Mouse (Mus musculus): ENCODE results near the gene Smad6. TPM values are rescaled to one million over a fixed set of nuclear protein-coding genes. Genes with fewer than 3 reads are reported as not detected.

Gene Smad6
- polyA plus RNA-seq, 1 experiment from 2014 or later = 1.6 TPM

DNA sequence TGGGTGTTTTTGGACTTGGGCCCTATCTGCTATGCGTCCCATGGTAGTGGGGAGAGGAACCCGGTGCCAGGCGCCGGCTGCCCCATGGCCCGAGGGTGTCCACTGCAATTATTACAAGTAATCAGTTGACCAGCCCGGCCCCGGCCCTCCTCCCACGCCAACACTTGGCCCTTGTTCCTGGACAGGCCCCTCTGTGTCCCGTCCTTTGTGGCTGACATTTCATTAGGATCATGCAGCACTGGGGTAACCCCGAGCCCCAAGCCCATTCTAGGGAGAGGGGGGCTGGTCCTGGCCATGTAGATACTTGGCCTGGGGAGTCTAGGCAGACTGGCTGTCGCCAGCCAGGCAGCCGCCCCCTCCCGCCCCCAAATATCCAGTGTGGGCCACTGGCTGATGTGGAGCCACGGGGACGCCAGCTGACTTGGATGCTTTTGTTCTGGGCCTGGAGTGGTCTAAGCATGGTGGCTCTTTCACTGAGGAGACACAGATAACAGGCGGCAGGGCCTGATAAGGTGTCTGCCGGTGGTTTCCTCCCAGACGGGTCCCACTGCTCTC is 102.8 kb downstream of the Smad6 start:
- Histone ChIP-seq H3K9ac (ENCODE audit: low read depth, low read length) (no peak overlapping the region), H3K27ac (ENCODE audit: low read depth, low read length) (no peak overlapping the region), H3K4me3 (ENCODE audit: low read length) (no peak overlapping the region), H3K27me3 (replicated peaks; ENCODE audit: control insufficient read depth, insufficient read depth, low read length) (no peaks in the 10 kb centered on the region), H3K4me2 (ENCODE audit: low read length) (no peak overlapping the region), H3K36me3 (ENCODE audit: control insufficient read depth, insufficient read depth, low read length) (no peaks in the 10 kb centered on the region), H3K4me1 (ENCODE audit: control insufficient read depth, insufficient read depth, low read depth, low read length) (no peaks in the 10 kb centered on the region; the same call in 1 of the 2 replicates), H3K9me3 (ENCODE audit: control insufficient read depth, low read length) (no peaks in the 10 kb centered on the region)
- peak; percentile 67; the same call in 1 of the 2 replicates for ATAC-seq
- WGBS = 73% methylated on average over 18 of the region's 18 CpGs

DNA sequence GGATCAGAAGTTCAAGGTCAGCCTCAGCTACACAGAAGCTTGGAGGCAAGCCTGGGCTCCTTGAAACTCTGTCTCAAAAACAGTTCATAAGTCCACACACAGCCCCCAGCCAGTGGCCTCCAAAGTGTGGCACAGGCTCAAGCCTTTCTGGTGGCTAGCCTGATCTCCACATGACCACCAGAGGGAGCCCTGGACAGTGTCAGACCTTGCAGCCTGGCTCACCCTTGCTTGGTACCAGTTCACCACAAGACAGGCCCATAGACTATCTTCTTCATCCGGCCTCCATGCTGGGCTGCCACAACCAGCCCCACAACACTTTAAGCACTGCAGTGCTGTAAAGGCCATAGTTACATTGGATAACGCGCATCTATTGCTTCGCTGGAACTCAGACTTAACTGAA is 103.6 kb downstream of the Smad6 start:
- H3K4me1 ChIP-seq (ENCODE audit: control insufficient read depth, insufficient read depth, low read depth, low read length) = no peaks in the 10 kb centered on the region; the same call in 1 of the 2 replicates
- H3K4me3 ChIP-seq (ENCODE audit: low read length) = no peak overlapping the region
- 64% methylated on average over 4 of the region's 4 CpGs for WGBS
- no peaks in the 10 kb centered on the region for H3K27me3 ChIP-seq (replicated peaks; ENCODE audit: control insufficient read depth, insufficient read depth, low read length)
- peak; percentile 48; the same call in 1 of the 2 replicates for ATAC-seq
- no peak overlapping the region for H3K27ac ChIP-seq (ENCODE audit: low read depth, low read length)
- H3K4me2 ChIP-seq (ENCODE audit: low read length) = no peak overlapping the region
- H3K9ac ChIP-seq (ENCODE audit: low read depth, low read length) = no peak overlapping the region
- H3K36me3 ChIP-seq (ENCODE audit: control insufficient read depth, insufficient read depth, low read length) = no peaks in the 10 kb centered on the region
- H3K9me3 ChIP-seq (ENCODE audit: control insufficient read depth, low read length) = no peaks in the 10 kb centered on the region

DNA sequence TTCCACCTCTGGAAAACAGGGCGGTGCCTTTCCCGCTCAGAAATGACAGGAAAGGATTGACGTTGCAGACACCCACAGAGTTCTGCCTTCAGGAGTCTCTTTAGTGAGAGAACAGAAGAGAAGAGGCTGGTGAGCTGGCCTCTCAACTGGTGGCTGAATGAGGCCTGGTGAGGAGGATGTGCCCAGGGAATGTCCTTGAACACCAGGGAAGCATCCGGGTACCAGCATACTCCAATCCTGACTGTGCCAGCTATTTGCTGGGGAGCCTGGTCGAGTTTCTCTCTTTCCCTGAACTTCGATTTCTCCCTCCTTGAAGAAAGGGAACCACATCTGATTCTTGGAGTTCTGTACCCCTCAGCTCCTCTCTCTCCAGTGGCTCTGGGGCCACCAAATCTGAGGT is 105.4 kb downstream of the Smad6 start:
- Histone ChIP-seq H3K27me3 (replicated peaks; ENCODE audit: control insufficient read depth, insufficient read depth, low read length) (no peaks in the 10 kb centered on the region), H3K4me2 (ENCODE audit: low read length) (no peak overlapping the region), H3K9ac (ENCODE audit: low read depth, low read length) (no peak overlapping the region), H3K4me1 (ENCODE audit: control insufficient read depth, insufficient read depth, low read depth, low read length) (no peaks in the 10 kb centered on the region), H3K9me3 (ENCODE audit: control insufficient read depth, low read length) (no peaks in the 10 kb centered on the region), H3K27ac (ENCODE audit: low read depth, low read length) (no peak overlapping the region), H3K36me3 (ENCODE audit: control insufficient read depth, insufficient read depth, low read length) (no peaks in the 10 kb centered on the region), H3K4me3 (ENCODE audit: low read length) (no peak overlapping the region)
- no peak for ATAC-seq
- WGBS = 84% methylated on average over 6 of the region's 6 CpGs

- H3K4me1 ChIP-seq (ENCODE audit: control insufficient read depth, insufficient read depth, low read depth, low read length) = no peaks in the 10 kb centered on the region
- 66% methylated on average over 5 of the region's 5 CpGs for WGBS
- no peak overlapping the region for H3K9ac ChIP-seq (ENCODE audit: low read depth, low read length)
- no peaks in the 10 kb centered on the region for H3K27me3 ChIP-seq (replicated peaks; ENCODE audit: control insufficient read depth, insufficient read depth, low read length)
- H3K9me3 ChIP-seq (ENCODE audit: control insufficient read depth, low read length) = no peaks in the 10 kb centered on the region
- no peak overlapping the region for H3K27ac ChIP-seq (ENCODE audit: low read depth, low read length)
- H3K4me2 ChIP-seq (ENCODE audit: low read length) = no peak overlapping the region
- no peak for ATAC-seq
- no peaks in the 10 kb centered on the region for H3K36me3 ChIP-seq (ENCODE audit: control insufficient read depth, insufficient read depth, low read length)
- H3K4me3 ChIP-seq (ENCODE audit: low read length) = no peak overlapping the region
These were observed 105.9 kb downstream of the Smad6 start for GRCm38 (mm10) chr9:63915976-63916375.

DNA sequence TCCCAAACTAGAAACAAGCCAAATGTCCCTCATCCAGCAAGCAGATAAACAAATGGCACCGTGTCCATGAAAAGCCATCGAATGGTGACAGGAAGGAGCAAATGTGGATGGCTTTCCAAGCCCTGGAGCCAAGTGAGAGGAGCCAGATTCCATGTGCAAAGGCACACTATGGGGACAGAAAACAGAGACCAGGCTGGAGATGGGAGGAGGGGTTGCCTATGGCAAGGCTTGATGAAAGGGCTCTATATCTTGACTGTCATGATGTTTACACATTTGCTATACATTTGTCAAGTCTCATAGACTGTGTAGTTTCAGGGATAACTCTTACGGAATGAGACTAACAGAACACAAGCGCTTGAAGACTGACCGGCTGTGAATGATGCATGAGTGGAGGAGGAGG is 106.9 kb downstream of the Smad6 start:
- no peak overlapping the region for H3K9ac ChIP-seq (ENCODE audit: low read depth, low read length)
- no peak for ATAC-seq
- H3K27ac ChIP-seq (ENCODE audit: low read depth, low read length) = no peak overlapping the region
- H3K4me2 ChIP-seq (ENCODE audit: low read length) = no peak overlapping the region
- no peaks in the 10 kb centered on the region for H3K4me1 ChIP-seq (ENCODE audit: control insufficient read depth, insufficient read depth, low read depth, low read length)
- no peaks in the 10 kb centered on the region for H3K9me3 ChIP-seq (ENCODE audit: control insufficient read depth, low read length)
- H3K36me3 ChIP-seq (ENCODE audit: control insufficient read depth, insufficient read depth, low read length) = no peaks in the 10 kb centered on the region
- no peak overlapping the region for H3K4me3 ChIP-seq (ENCODE audit: low read length)
- WGBS = 91% methylated on average over 5 of the region's 5 CpGs
- no peaks in the 10 kb centered on the region for H3K27me3 ChIP-seq (replicated peaks; ENCODE audit: control insufficient read depth, insufficient read depth, low read length)

GRCm38 (mm10) chr9:63912051-63912450 is 109.8 kb downstream of the Smad6 start:
- Histone ChIP-seq H3K9me3 (ENCODE audit: control insufficient read depth, low read length) (no peaks in the 10 kb centered on the region), H3K4me2 (ENCODE audit: low read length) (no peak overlapping the region), H3K27ac (ENCODE audit: low read depth, low read length) (no peak overlapping the region), H3K4me3 (ENCODE audit: low read length) (no peak overlapping the region), H3K9ac (ENCODE audit: low read depth, low read length) (no peak overlapping the region), H3K36me3 (ENCODE audit: control insufficient read depth, insufficient read depth, low read length) (no peaks in the 10 kb centered on the region), H3K27me3 (replicated peaks; ENCODE audit: control insufficient read depth, insufficient read depth, low read length) (no peaks in the 10 kb centered on the region), H3K4me1 (ENCODE audit: control insufficient read depth, insufficient read depth, low read depth, low read length) (no peaks in the 10 kb centered on the region)
- 23% methylated on average over 9 of the region's 9 CpGs for WGBS
- ATAC-seq = no peak

- Histone ChIP-seq H3K4me1 (ENCODE audit: control insufficient read depth, insufficient read depth, low read depth, low read length) (no peaks in the 10 kb centered on the region), H3K9ac (ENCODE audit: low read depth, low read length) (no peak overlapping the region), H3K9me3 (ENCODE audit: control insufficient read depth, low read length) (no peaks in the 10 kb centered on the region), H3K4me3 (ENCODE audit: low read length) (no peak overlapping the region), H3K27ac (ENCODE audit: low read depth, low read length) (no peak overlapping the region), H3K4me2 (ENCODE audit: low read length) (no peak overlapping the region), H3K36me3 (ENCODE audit: control insufficient read depth, insufficient read depth, low read length) (no peaks in the 10 kb centered on the region), H3K27me3 (replicated peaks; ENCODE audit: control insufficient read depth, insufficient read depth, low read length) (no peaks in the 10 kb centered on the region)
- no peak for ATAC-seq
- 20% methylated on average over 5 of the region's 5 CpGs for WGBS
These were observed 112.2 kb downstream of the Smad6 start for GRCm38 (mm10) chr9:63909618-63910017.

DNA sequence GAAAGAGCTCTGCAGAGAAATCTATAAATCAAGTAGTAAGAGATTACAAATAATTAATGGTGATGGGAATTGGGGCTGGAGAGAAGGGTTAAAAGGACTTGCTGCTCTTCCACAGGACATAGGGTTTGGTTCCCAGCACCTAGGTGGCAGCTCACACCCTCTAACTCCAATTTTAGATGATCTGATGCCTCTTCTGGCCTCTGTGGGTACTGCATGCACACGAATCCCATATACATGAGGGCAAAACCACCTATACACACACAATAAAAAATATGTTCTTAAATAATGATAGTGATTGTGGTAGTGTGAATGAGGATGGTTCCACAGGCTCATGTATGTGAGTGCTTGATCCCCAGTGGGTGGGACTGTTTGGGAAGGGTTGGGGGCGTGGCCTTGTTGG is 117.3 kb downstream of the Smad6 start:
- Histone ChIP-seq H3K4me1 (ENCODE audit: control insufficient read depth, insufficient read depth, low read depth, low read length) (no peaks in the 10 kb centered on the region), H3K9ac (ENCODE audit: low read depth, low read length) (no peak overlapping the region), H3K4me2 (ENCODE audit: low read length) (no peak overlapping the region), H3K27me3 (replicated peaks; ENCODE audit: control insufficient read depth, insufficient read depth, low read length) (no peaks in the 10 kb centered on the region), H3K27ac (ENCODE audit: low read depth, low read length) (no peak overlapping the region), H3K9me3 (ENCODE audit: control insufficient read depth, low read length) (peaks cover 7% of the 10 kb centered on the region; the same call in 1 of the 2 replicates), H3K4me3 (ENCODE audit: low read length) (no peak overlapping the region), H3K36me3 (ENCODE audit: control insufficient read depth, insufficient read depth, low read length) (no peaks in the 10 kb centered on the region)
- no peak for ATAC-seq
- 90% methylated on average over 2 of the region's 2 CpGs for WGBS
